Mouse (Mus musculus): ENCODE measurements around the gene Drosha. TPM values are rescaled to one million over a fixed set of nuclear protein-coding genes. Genes with fewer than 3 reads are reported as not detected.

The Drosha gene
- polyA plus RNA-seq, 1 experiment from 2014 or later: 10.9 TPM

GRCm38 (mm10) chr15:12823455-12824119 is 1.0 kb upstream of the Drosha start:
- peak overlapping the region; percentile 92 for H3K9ac ChIP-seq (ENCODE audit: low read depth, low read length)
- WGBS (ENCODE audit: insufficient replicate concordance): 26% methylated on average over 2 of the region's 2 CpGs
- peak overlapping the region; percentile 82 for H3K4me2 ChIP-seq (ENCODE audit: low read depth, low read length)
- no peaks in the 10 kb centered on the region for H3K27me3 ChIP-seq (ENCODE audit: control insufficient read depth, insufficient read depth, low read depth, low read length)
- peak overlapping the region; percentile 92 for H3K27ac ChIP-seq (ENCODE audit: low read length)
- no peaks in the 10 kb centered on the region for H3K9me3 ChIP-seq (replicated peaks; ENCODE audit: control insufficient read depth, low read length)
- H3K4me1 ChIP-seq (ENCODE audit: control insufficient read depth, low read depth, low read length): peaks cover 29% of the 10 kb centered on the region
- peaks cover 27% of the 10 kb centered on the region for H3K36me3 ChIP-seq (ENCODE audit: control insufficient read depth, insufficient read depth)
- no peak for ATAC-seq (ENCODE audit: low read depth)
- peak overlapping the region; percentile 88 for H3K4me3 ChIP-seq (ENCODE audit: low read depth, low read length)

- Histone ChIP-seq H3K9me3 (replicated peaks; ENCODE audit: control insufficient read depth, low read length) (no peaks in the 10 kb centered on the region), H3K27ac (ENCODE audit: low read length) (peak overlapping the region; percentile 78), H3K9ac (ENCODE audit: low read depth, low read length) (peak overlapping the region; percentile 77), H3K4me3 (ENCODE audit: low read depth, low read length) (peak overlapping the region; percentile 88), H3K36me3 (ENCODE audit: control insufficient read depth, insufficient read depth) (peaks cover 17% of the 10 kb centered on the region; the same call in 1 of the 2 replicates), H3K27me3 (ENCODE audit: control insufficient read depth, insufficient read depth, low read depth, low read length) (no peaks in the 10 kb centered on the region), H3K4me2 (ENCODE audit: low read depth, low read length) (peak overlapping the region; percentile 82), H3K4me1 (ENCODE audit: control insufficient read depth, low read depth, low read length) (peaks cover 33% of the 10 kb centered on the region)
- ATAC-seq (ENCODE audit: low read depth): peak; percentile 14
- under 1% methylated on average over 31 of the region's 31 CpGs for whole genome bisulfite sequencing (ENCODE audit: insufficient replicate concordance)
Measured at GRCm38 (mm10) chr15:12824965-12825364, 350 bp downstream of the Drosha start.

GRCm38 (mm10) chr15:12825408-12825807 is 793 bp downstream of the Drosha start:
- Histone ChIP-seq H3K4me3 (ENCODE audit: low read depth, low read length) (peak overlapping the region; percentile 88), H3K9ac (ENCODE audit: low read depth, low read length) (peak overlapping the region; percentile 77), H3K27ac (ENCODE audit: low read length) (no peak overlapping the region), H3K4me1 (ENCODE audit: control insufficient read depth, low read depth, low read length) (peaks cover 33% of the 10 kb centered on the region), H3K36me3 (ENCODE audit: control insufficient read depth, insufficient read depth) (peaks cover 15% of the 10 kb centered on the region; the same call in 1 of the 2 replicates), H3K27me3 (ENCODE audit: control insufficient read depth, insufficient read depth, low read depth, low read length) (no peaks in the 10 kb centered on the region), H3K9me3 (replicated peaks; ENCODE audit: control insufficient read depth, low read length) (no peaks in the 10 kb centered on the region), H3K4me2 (ENCODE audit: low read depth, low read length) (peak overlapping the region; percentile 82)
- WGBS (ENCODE audit: insufficient replicate concordance): 45% methylated on average over 12 of the region's 12 CpGs
- no peak for ATAC-seq (ENCODE audit: low read depth)

- no peak overlapping the region for H3K4me3 ChIP-seq (ENCODE audit: low read depth, low read length)
- no peak overlapping the region for H3K27ac ChIP-seq (ENCODE audit: low read length)
- peaks cover 12% of the 10 kb centered on the region for H3K36me3 ChIP-seq (ENCODE audit: control insufficient read depth, insufficient read depth)
- H3K4me2 ChIP-seq (ENCODE audit: low read depth, low read length): no peak overlapping the region
- H3K9me3 ChIP-seq (replicated peaks; ENCODE audit: control insufficient read depth, low read length): no peaks in the 10 kb centered on the region
- WGBS (ENCODE audit: insufficient replicate concordance): 47% methylated on average over 3 of the region's 3 CpGs
- no peaks in the 10 kb centered on the region for H3K27me3 ChIP-seq (ENCODE audit: control insufficient read depth, insufficient read depth, low read depth, low read length)
- peaks cover 20% of the 10 kb centered on the region for H3K4me1 ChIP-seq (ENCODE audit: control insufficient read depth, low read depth, low read length)
- no peak for ATAC-seq (ENCODE audit: low read depth)
- H3K9ac ChIP-seq (ENCODE audit: low read depth, low read length): no peak overlapping the region
Measured at GRCm38 (mm10) chr15:12829878-12830277, 5.3 kb downstream of the Drosha start.

GRCm38 (mm10) chr15:12832599-12832998 is 8.0 kb downstream of the Drosha start:
- WGBS (ENCODE audit: insufficient replicate concordance): 90% methylated on average over 4 of the region's 4 CpGs

DNA sequence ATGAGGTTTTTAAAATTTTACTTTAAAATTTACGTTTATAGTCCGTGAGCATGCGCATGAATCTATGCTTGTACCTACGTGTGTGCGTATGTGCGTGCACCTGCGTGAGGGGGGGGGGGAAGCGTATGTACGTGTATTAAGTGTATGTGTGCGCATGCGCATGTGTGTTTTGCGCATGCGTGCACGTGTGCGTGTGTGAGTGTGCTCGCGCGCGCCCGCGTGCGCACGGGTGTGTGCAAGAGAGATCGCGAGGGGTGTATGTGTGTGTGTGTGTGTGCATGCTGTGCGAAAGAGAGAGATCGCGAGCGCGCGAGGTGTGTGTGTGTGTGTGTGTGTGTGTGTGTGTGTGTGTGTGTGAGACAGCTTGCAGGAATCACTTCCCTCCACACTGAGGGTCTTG is 8.8 kb downstream of the Drosha start:
- H3K4me2 ChIP-seq (ENCODE audit: low read depth, low read length): no peak overlapping the region
- H3K27ac ChIP-seq (ENCODE audit: low read length): no peak overlapping the region
- no peaks in the 10 kb centered on the region for H3K27me3 ChIP-seq (ENCODE audit: control insufficient read depth, insufficient read depth, low read depth, low read length)
- no peaks in the 10 kb centered on the region for H3K9me3 ChIP-seq (replicated peaks; ENCODE audit: control insufficient read depth, low read length)
- peaks cover 7% of the 10 kb centered on the region for H3K4me1 ChIP-seq (ENCODE audit: control insufficient read depth, low read depth, low read length)
- ATAC-seq (ENCODE audit: low read depth): no peak
- peaks cover 17% of the 10 kb centered on the region for H3K36me3 ChIP-seq (ENCODE audit: control insufficient read depth, insufficient read depth)
- 97% methylated on average over 31 of the region's 31 CpGs for WGBS (ENCODE audit: insufficient replicate concordance)
- H3K4me3 ChIP-seq (ENCODE audit: low read depth, low read length): no peak overlapping the region
- H3K9ac ChIP-seq (ENCODE audit: low read depth, low read length): no peak overlapping the region

More at GRCm38 (mm10) chr15:12832599-12832998, 8.0 kb downstream of the Drosha start:
- no peaks in the 10 kb centered on the region for H3K9me3 ChIP-seq (replicated peaks; ENCODE audit: control insufficient read depth, low read length)
- peak; percentile 32; the same call in 1 of the 2 replicates for ATAC-seq (ENCODE audit: low read depth)
- H3K27me3 ChIP-seq (ENCODE audit: control insufficient read depth, insufficient read depth, low read depth, low read length): no peaks in the 10 kb centered on the region
- no peak overlapping the region for H3K9ac ChIP-seq (ENCODE audit: low read depth, low read length)
- no peak overlapping the region for H3K27ac ChIP-seq (ENCODE audit: low read length)
- H3K36me3 ChIP-seq (ENCODE audit: control insufficient read depth, insufficient read depth): peaks cover 14% of the 10 kb centered on the region
- H3K4me1 ChIP-seq (ENCODE audit: control insufficient read depth, low read depth, low read length): peaks cover 7% of the 10 kb centered on the region
- no peak overlapping the region for H3K4me2 ChIP-seq (ENCODE audit: low read depth, low read length)
- H3K4me3 ChIP-seq (ENCODE audit: low read depth, low read length): no peak overlapping the region

DNA sequence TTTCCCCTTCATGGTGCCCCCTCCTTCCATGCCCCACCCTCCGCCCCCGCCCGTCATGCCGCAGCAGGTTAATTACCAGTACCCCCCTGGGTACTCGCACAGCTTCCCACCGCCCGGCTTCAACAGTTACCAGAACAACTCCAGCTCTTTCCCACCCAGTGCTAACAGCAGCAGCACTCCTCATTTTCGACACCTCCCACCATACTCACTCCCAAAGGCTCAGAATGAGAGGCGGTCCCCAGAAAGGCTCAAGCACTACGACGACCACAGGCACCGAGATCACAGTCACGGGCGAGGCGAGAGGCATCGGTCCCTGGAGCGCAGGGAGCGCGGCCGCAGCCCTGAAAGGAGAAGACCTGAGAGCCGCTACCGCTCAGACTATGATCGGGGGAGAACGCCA is 9.6 kb downstream of the Drosha start:
- WGBS (ENCODE audit: insufficient replicate concordance): 97% methylated on average over 24 of the region's 24 CpGs
- ATAC-seq (ENCODE audit: low read depth): no peak
- Histone ChIP-seq H3K4me3 (ENCODE audit: low read depth, low read length) (no peak overlapping the region), H3K27ac (ENCODE audit: low read length) (no peak overlapping the region), H3K9ac (ENCODE audit: low read depth, low read length) (no peak overlapping the region), H3K27me3 (ENCODE audit: control insufficient read depth, insufficient read depth, low read depth, low read length) (no peaks in the 10 kb centered on the region), H3K9me3 (replicated peaks; ENCODE audit: control insufficient read depth, low read length) (no peaks in the 10 kb centered on the region), H3K36me3 (ENCODE audit: control insufficient read depth, insufficient read depth) (peaks cover 17% of the 10 kb centered on the region), H3K4me1 (ENCODE audit: control insufficient read depth, low read depth, low read length) (peaks cover 7% of the 10 kb centered on the region), H3K4me2 (ENCODE audit: low read depth, low read length) (no peak overlapping the region)

DNA sequence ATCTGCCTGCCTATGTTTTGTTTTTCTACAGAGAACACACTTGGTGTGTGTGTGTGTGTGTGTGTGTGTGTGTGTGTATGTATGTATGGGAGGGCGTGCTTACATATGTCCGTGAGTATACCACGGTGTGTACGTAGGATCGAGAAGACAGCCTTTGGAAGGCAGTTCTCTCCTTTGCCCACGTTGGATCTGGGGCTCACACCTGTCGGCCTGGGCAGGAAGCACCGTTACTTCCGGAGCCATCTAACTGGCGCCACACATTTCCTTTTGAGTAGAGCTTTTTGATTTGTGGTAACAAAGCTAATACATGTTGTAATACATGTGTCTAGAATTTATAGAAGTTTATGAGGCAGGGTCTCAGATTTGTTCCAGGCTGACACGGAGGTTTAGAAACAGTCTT is 16.1 kb downstream of the Drosha start:
- no peak overlapping the region for H3K9ac ChIP-seq (ENCODE audit: low read depth, low read length)
- 81% methylated on average over 11 of the region's 11 CpGs for WGBS (ENCODE audit: insufficient replicate concordance)
- H3K9me3 ChIP-seq (replicated peaks; ENCODE audit: control insufficient read depth, low read length): no peaks in the 10 kb centered on the region
- H3K4me2 ChIP-seq (ENCODE audit: low read depth, low read length): no peak overlapping the region
- ATAC-seq (ENCODE audit: low read depth): no peak
- H3K27me3 ChIP-seq (ENCODE audit: control insufficient read depth, insufficient read depth, low read depth, low read length): no peaks in the 10 kb centered on the region
- no peaks in the 10 kb centered on the region for H3K4me1 ChIP-seq (ENCODE audit: control insufficient read depth, low read depth, low read length)
- H3K36me3 ChIP-seq (ENCODE audit: control insufficient read depth, insufficient read depth): peaks cover 30% of the 10 kb centered on the region
- no peak overlapping the region for H3K27ac ChIP-seq (ENCODE audit: low read length)
- no peak overlapping the region for H3K4me3 ChIP-seq (ENCODE audit: low read depth, low read length)

- no peaks in the 10 kb centered on the region for H3K27me3 ChIP-seq (ENCODE audit: control insufficient read depth, insufficient read depth, low read depth, low read length)
- no peak overlapping the region for H3K27ac ChIP-seq (ENCODE audit: low read length)
- no peaks in the 10 kb centered on the region for H3K9me3 ChIP-seq (replicated peaks; ENCODE audit: control insufficient read depth, low read length)
- 76% methylated on average over 7 of the region's 7 CpGs for WGBS (ENCODE audit: insufficient replicate concordance)
- no peaks in the 10 kb centered on the region for H3K4me1 ChIP-seq (ENCODE audit: control insufficient read depth, low read depth, low read length)
- H3K4me3 ChIP-seq (ENCODE audit: low read depth, low read length): no peak overlapping the region
- peaks cover 26% of the 10 kb centered on the region for H3K36me3 ChIP-seq (ENCODE audit: control insufficient read depth, insufficient read depth)
- no peak overlapping the region for H3K4me2 ChIP-seq (ENCODE audit: low read depth, low read length)
- H3K9ac ChIP-seq (ENCODE audit: low read depth, low read length): no peak overlapping the region
- no peak for ATAC-seq (ENCODE audit: low read depth)
Measured at GRCm38 (mm10) chr15:12842833-12843232, 18.2 kb downstream of the Drosha start.

Measured in liver, embryonic 16.5 days (tissue).